Mouse (Mus musculus): Measurements from ENCODE around the gene Cdhr5. TPM values are rescaled to one million over a fixed set of nuclear protein-coding genes. Genes with fewer than 3 reads are reported as not detected.
A peak's percentile ranks its signal among the peaks of the same experiment; 100 is the strongest.

Cdhr5 gene
- total RNA-seq, 2 experiments from 2014 or later = not detected

- no peak for DNase-seq (ENCODE audit: extremely low spot score in 1 of 2, low spot score in 2 of 2)
- H3K27ac ChIP-seq = no peak overlapping the region
- no peak for TF ChIP-seq CTCF (IDR thresholded peaks at IDR 0.05)
- intact Hi-C loops (cut with DNase I) = no loop called here
- H3K4me3 ChIP-seq = no peak overlapping the region
These were observed 17.9 kb upstream of the Cdhr5 start for GRCm38 (mm10) chr7:141294479-141294878.

DNA sequence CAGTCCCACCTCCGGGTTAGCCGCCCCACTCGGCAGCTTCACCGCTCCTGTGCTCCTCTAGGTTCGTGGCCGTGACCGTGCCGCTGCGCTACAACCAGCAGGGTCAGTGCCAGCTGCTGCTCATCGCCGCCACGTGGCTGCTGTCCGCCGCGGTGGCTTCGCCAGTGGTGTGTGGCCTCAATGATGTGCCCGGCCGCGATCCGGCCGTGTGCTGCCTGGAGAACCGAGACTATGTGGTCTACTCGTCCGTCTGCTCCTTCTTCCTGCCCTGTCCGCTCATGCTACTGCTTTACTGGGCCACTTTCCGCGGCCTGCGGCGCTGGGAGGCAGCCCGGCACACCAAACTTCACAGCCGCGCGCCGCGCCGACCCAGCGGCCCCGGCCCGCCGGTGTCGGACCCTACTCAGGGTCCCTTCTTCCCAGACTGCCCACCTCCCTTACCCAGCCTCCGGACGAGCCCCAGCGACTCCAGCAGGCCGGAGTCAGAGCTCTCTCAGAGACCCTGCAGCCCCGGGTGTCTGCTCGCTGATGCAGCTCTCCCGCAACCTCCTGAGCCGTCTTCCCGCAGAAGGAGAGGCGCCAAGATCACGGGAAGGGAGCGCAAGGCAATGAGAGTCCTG lies 17.4 kb upstream of the Cdhr5 start:
- peak in 1 of 2 experiments; percentile 19 for DNase-seq (ENCODE audit: extremely low spot score in 1 of 2, low spot score in 2 of 2)
- Histone ChIP-seq H3K4me3 (peak overlapping the region; percentile 33), H3K27ac (no peak overlapping the region)
- intact Hi-C loops (cut with DNase I) = no loop called here
- TF ChIP-seq CTCF (IDR thresholded peaks at IDR 0.05) = no peak; the same call in 1 of the 2 replicates

GRCm38 (mm10) chr7:141292583-141293388 lies 16.2 kb upstream of the Cdhr5 start:
- no peak for TF ChIP-seq CTCF (IDR thresholded peaks at IDR 0.05)
- DNase-seq (ENCODE audit: extremely low spot score in 1 of 2, low spot score in 2 of 2) = no peak
- intact Hi-C loops (cut with DNase I) = no loop called here
- no peak overlapping the region for H3K4me3 ChIP-seq
- no peak overlapping the region for H3K27ac ChIP-seq

- Histone ChIP-seq H3K27ac (no peak within 1 kb of the TSS), H3K4me3 (peak within 1 kb of the TSS; percentile 33)
- TF ChIP-seq CTCF (IDR thresholded peaks at IDR 0.05) = no peak
- intact Hi-C loops (cut with DNase I) = no loop called here
- peak; percentile 27 to 37 for DNase-seq (ENCODE audit: extremely low spot score in 1 of 2, low spot score in 2 of 2)
These were observed 15.5 kb upstream of the Cdhr5 start, which contains the start of gene Drd4 for GRCm38 (mm10) chr7:141291921-141292582. Gene Drd4 (plus strand): TSS chr7:141292006.

GRCm38 (mm10) chr7:141288042-141288441 lies 11.5 kb upstream of the Cdhr5 start:
- intact Hi-C loops (cut with DNase I) = no loop called here
- DNase-seq (ENCODE audit: extremely low spot score in 1 of 2, low spot score in 2 of 2) = no peak
- no peak overlapping the region for H3K27ac ChIP-seq
- no peak overlapping the region for H3K4me3 ChIP-seq
- TF ChIP-seq CTCF (IDR thresholded peaks at IDR 0.05) = no peak

DNA sequence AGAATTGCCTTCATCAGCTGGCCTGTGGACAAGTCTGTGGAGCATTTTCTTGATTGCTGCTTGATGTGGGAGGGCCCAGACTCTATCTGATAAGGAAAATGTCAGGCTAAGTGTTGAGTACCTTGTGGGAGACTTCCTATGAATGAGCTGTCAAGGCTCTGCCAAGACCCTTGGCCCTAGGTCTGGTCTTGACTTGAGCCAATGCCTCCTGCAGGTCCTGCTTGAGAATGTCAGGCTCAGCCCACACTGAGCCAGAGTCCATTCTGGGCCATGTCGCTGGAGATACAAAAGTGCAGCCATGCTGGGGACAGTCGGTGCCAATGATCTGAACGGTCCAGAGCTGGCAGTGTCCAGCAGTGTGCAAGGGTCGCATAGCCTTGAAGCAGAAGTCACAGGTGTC lies 6.2 kb upstream of the Cdhr5 start:
- no peak for DNase-seq (ENCODE audit: extremely low spot score in 1 of 2, low spot score in 2 of 2)
- intact Hi-C loops (cut with DNase I) = loop anchor here (5.0 kb wide), 1 partner anchor 80 kb away; no protein-coding TSS in a partner anchor
- Histone ChIP-seq H3K27ac (no peak overlapping the region), H3K4me3 (no peak overlapping the region)
- TF ChIP-seq CTCF (IDR thresholded peaks at IDR 0.05) = no peak

- Histone ChIP-seq H3K4me3 (no peak overlapping the region), H3K27ac (no peak overlapping the region)
- TF ChIP-seq CTCF (IDR thresholded peaks at IDR 0.05) = no peak
- DNase-seq (ENCODE audit: extremely low spot score in 1 of 2, low spot score in 2 of 2) = no peak
- intact Hi-C loops (cut with DNase I) = loop anchor here (5.0 kb wide), 1 partner anchor 81 kb away; no protein-coding TSS in a partner anchor
These were observed 4.9 kb upstream of the Cdhr5 start for GRCm38 (mm10) chr7:141281442-141281841.

DNA sequence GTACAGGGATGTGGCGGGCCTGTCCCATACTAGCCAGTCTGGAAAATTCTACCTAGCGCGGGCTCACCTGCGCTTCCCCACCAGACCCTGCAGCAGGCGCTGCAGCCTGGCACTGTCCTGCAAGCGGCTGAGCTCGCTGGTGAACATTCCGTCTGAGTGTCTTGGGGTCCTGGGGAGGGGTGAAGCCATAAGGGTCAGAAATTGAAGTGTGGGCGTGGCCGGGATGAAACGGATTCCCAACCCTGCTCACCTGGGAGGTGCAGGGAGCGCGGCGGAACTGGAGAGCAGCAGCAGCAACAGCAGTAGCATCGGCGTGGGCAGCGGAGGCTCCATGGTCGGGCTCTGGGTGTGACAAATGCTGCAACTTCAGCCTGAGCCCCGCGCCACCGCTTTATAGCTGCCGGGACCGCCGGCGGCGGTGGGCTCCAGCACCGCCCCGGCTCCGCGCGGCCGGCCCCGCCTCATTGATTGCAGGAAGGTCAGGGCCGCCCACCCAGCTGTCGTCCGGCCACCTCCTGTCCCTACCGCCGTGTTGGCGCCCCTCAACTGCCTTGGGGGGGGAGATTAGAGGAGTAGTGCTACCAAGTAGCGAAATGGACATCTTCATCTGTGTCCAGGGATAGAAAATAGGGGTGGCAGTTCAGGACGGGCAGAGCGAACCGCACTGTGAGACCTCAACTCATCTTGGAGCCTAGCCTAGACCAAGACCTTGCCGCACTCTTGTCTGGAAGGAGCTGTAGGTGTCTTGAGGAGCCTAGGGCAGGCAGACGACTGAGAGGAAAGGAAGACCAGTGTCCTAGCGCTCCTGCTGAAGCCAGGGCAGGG lies 2.4 kb upstream of the Cdhr5 start, which contains the start of gene Sct:
Sct (minus strand) TSS at position 368 of the 825 bp plus-strand sequence.
- DNase-seq (ENCODE audit: extremely low spot score in 1 of 2, low spot score in 2 of 2) = no peak
- intact Hi-C loops (cut with DNase I) = no loop called here
- Histone ChIP-seq H3K27ac (no peak within 1 kb of the TSS), H3K4me3 (peak within 1 kb of the TSS; percentile 48)
- TF ChIP-seq CTCF (IDR thresholded peaks at IDR 0.05) = peak; percentile 46

GRCm38 (mm10) chr7:141277701-141278678 lies 1.4 kb upstream of the Cdhr5 start:
- Histone ChIP-seq H3K4me3 (no peak overlapping the region), H3K27ac (no peak overlapping the region)
- TF ChIP-seq CTCF (IDR thresholded peaks at IDR 0.05) = no peak
- intact Hi-C loops (cut with DNase I) = no loop called here
- no peak for DNase-seq (ENCODE audit: extremely low spot score in 1 of 2, low spot score in 2 of 2)

- Histone ChIP-seq H3K4me3 (no peak overlapping the region), H3K27ac (no peak overlapping the region)
- TF ChIP-seq CTCF (IDR thresholded peaks at IDR 0.05) = no peak
- DNase-seq (ENCODE audit: extremely low spot score in 1 of 2, low spot score in 2 of 2) = no peak
- intact Hi-C loops (cut with DNase I) = no loop called here
These were observed 1.2 kb downstream of the Cdhr5 start for GRCm38 (mm10) chr7:141275356-141275755.

All from left cerebral cortex, adult 2 months (tissue).